Mouse (Mus musculus) hindbrain, embryonic 11.5 days (tissue): ENCODE results near the gene Fthl17e. TPM values are rescaled to one million over a fixed set of nuclear protein-coding genes. Genes with fewer than 3 reads are reported as not detected.
"Not testable (repeated sequence)": the region's sequence is repeated elsewhere in the genome, so short reads cannot be mapped to it uniquely, and the experiment has no call there.

ENCODE experiments used
- ATAC-seq: fragments of 200-750 bp; cut with Nextera tagmentation; 2 replicates; pipeline ENCODE4 v1.8.0; 2017; ENCODE audit warnings: mild to moderate bottlenecking, moderate TSS enrichment, moderate library complexity; ENCODE audit not compliant: low FRiP score
- DNase-seq: peaks from one replicate; pipeline ENCODE4 v3.0.0-alpha.2; 2015; ENCODE audit warnings: low spot score
- H3K27ac ChIP-seq: fragments of 300-500 bp; sonication (generic); 2 replicates; pipeline ENCODE4 v1.5.1; 2014; ENCODE audit warnings: mild to moderate bottlenecking, low read depth, low read length
- H3K27me3 ChIP-seq: fragments of 300-500 bp; sonication (generic); 2 replicates; pipeline ENCODE4 v1.6.1; 2014; ENCODE audit warnings: mild to moderate bottlenecking, low read length, moderate library complexity, mixed read lengths; ENCODE audit not compliant: control insufficient read depth, insufficient read depth
- H3K36me3 ChIP-seq: fragments of 300-500 bp; sonication (generic); 2 replicates; pipeline ENCODE4 v1.6.1; 2014; ENCODE audit warnings: mild to moderate bottlenecking, low read length, moderate library complexity, mixed read lengths; ENCODE audit not compliant: control insufficient read depth, insufficient read depth
- H3K4me1 ChIP-seq: fragments of 300-500 bp; sonication (generic); replicated peaks from 2 replicates; pipeline ENCODE4 v1.6.1; 2014; ENCODE audit warnings: low read length, mixed read lengths; ENCODE audit not compliant: control insufficient read depth, insufficient read depth
- H3K4me2 ChIP-seq: fragments of 300-500 bp; sonication (generic); replicated peaks from 2 replicates; pipeline ENCODE4 v1.6.1; 2014; ENCODE audit warnings: mild to moderate bottlenecking, low read depth, low read length
- H3K4me3 ChIP-seq: fragments of 300-500 bp; sonication (generic); 2 replicates; pipeline ENCODE4 v1.5.1; 2014; ENCODE audit warnings: low read depth, low read length
- H3K9ac ChIP-seq: fragments of 300-500 bp; sonication (generic); 2 replicates; pipeline ENCODE4 v1.6.1; 2014; ENCODE audit warnings: low read depth, low read length
- H3K9me3 ChIP-seq: fragments of 300-500 bp; sonication (generic); 2 replicates; pipeline ENCODE4 v1.6.1; 2016; ENCODE audit warnings: low read length; ENCODE audit not compliant: control insufficient read depth
- WGBS: fragments of 180-500 bp; shearing (Covaris S2); extraction: QIAGEN DNeasy Blood & Tissue Kit; methylation state at CpG from one replicate; pipeline ENCODE4 v1.1.7; 2014; 5-methylcytosine and 5-hydroxymethylcytosine counted together
- polyA plus RNA-seq: library from polyadenylated mRNA; unstranded; fragments of >200 nt; fragmentation: Nextera tagmentation; extraction: Ambion mirVana; gene quantifications from 2 replicates; pipeline ENCODE4 v1.2.1, GENCODE M21; 2014

The Fthl17e gene
- not detected in 2 replicates for polyA plus RNA-seq

DNA sequence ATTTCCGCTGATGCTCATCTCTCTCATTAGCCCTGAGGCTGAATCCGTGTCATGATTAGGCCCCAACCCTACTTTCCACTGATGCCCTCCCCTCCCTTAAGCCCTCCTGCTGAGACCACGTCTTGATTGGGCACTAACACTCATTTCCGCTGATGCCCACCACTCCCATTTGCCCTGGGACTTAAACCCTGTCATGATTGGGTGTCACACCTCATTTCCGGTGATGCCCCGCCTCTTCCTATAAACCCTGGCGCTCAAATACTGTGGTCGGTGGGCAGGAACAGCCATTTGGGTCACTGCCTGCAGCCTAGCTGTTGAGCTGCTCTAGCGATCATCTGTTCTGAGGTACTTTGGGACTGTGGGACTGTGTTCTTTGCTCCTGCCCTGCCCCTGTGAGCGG, at the start of gene Fthl17e:
Gene Fthl17e (plus strand): TSS at position 301 of the 400 bp plus-strand sequence.
- not testable (repeated sequence) for H3K4me1 ChIP-seq, H3K27me3 ChIP-seq, H3K4me2 ChIP-seq, H3K9ac ChIP-seq, H3K9me3 ChIP-seq, H3K27ac ChIP-seq, ATAC-seq, DNase-seq, H3K36me3 ChIP-seq, H3K4me3 ChIP-seq
- no CpG with 5 or more reads among the region's 10 CpGs for WGBS

- H3K9me3 ChIP-seq, H3K4me1 ChIP-seq, H3K36me3 ChIP-seq, H3K4me2 ChIP-seq, H3K27me3 ChIP-seq, H3K9ac ChIP-seq, ATAC-seq, H3K4me3 ChIP-seq, DNase-seq, H3K27ac ChIP-seq: not testable (repeated sequence)
- no CpG with 5 or more reads among the region's 9 CpGs for WGBS
Observed at GRCm38 (mm10) chrX:8986655-8987054, 46.6 kb upstream of the Fthl17e start, which contains the start of gene Fthl17d. Gene Fthl17d, minus strand, starts transcription at chrX:8986755.

GRCm38 (mm10) chrX:9016079-9016478, 17.2 kb upstream of the Fthl17e start:
- Histone ChIP-seq H3K36me3 (no peaks in the 10 kb centered on the region), H3K9me3 (no peaks in the 10 kb centered on the region), H3K4me3 (no peak overlapping the region), H3K4me1 (no peaks in the 10 kb centered on the region), H3K4me2 (no peak overlapping the region), H3K9ac (no peak overlapping the region), H3K27ac (no peak overlapping the region), H3K27me3 (no peaks in the 10 kb centered on the region)
- ATAC-seq, result no peak
- no peak for DNase-seq
- WGBS, result 29% methylated on average over 1 of the region's 1 CpGs

GRCm38 (mm10) chrX:9019481-9019880, 13.8 kb upstream of the Fthl17e start:
- ATAC-seq (no peak), DNase-seq (no peak)
- H3K4me2 ChIP-seq, result no peak overlapping the region
- H3K9me3 ChIP-seq, result no peaks in the 10 kb centered on the region
- H3K9ac ChIP-seq, result no peak overlapping the region
- no peak overlapping the region for H3K27ac ChIP-seq
- no peak overlapping the region for H3K4me3 ChIP-seq
- WGBS, result 60% methylated on average over 9 of the region's 10 CpGs
- no peaks in the 10 kb centered on the region for H3K36me3 ChIP-seq
- H3K4me1 ChIP-seq, result no peaks in the 10 kb centered on the region
- no peaks in the 10 kb centered on the region for H3K27me3 ChIP-seq

DNA sequence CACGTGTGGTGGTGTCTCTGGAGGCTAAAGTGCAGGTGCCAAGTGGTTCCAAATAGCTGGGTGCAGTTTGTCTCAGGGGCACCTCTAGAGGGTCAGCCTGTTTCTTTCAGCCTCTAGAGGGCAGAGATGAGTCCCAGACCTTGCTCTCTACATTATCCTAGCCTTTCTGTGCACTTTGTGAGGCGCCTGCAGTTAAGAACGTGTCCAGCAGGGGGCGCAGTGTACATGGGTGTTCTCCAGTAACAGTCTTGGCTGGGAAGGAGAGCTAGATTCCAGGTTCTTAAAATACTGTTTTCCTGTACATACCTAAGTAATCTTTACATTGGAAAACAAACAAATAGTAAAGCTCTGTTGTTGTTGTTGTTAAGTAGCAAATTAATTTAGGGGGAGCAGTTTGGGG, 8.3 kb downstream of the Fthl17e start:
- not testable (repeated sequence) for H3K4me3 ChIP-seq, DNase-seq, H3K9ac ChIP-seq, H3K4me1 ChIP-seq, H3K36me3 ChIP-seq, H3K9me3 ChIP-seq, H3K27me3 ChIP-seq, H3K4me2 ChIP-seq, H3K27ac ChIP-seq, ATAC-seq
- WGBS, result 38% methylated on average over 3 of the region's 4 CpGs

- not testable (repeated sequence) for H3K4me1 ChIP-seq, H3K4me2 ChIP-seq, H3K9ac ChIP-seq, ATAC-seq, DNase-seq, H3K36me3 ChIP-seq, H3K27me3 ChIP-seq, H3K27ac ChIP-seq, H3K4me3 ChIP-seq, H3K9me3 ChIP-seq
- WGBS, result 33% methylated on average over 6 of the region's 9 CpGs
Observed at GRCm38 (mm10) chrX:9060952-9061351, 27.7 kb downstream of the Fthl17e start.

- no peak overlapping the region for H3K9ac ChIP-seq
- H3K4me1 ChIP-seq, result no peaks in the 10 kb centered on the region
- no peak for DNase-seq
- no peak for ATAC-seq
- H3K27ac ChIP-seq, result no peak overlapping the region
- H3K36me3 ChIP-seq, result no peaks in the 10 kb centered on the region
- H3K4me3 ChIP-seq, result no peak overlapping the region
- no peak overlapping the region for H3K4me2 ChIP-seq
- WGBS, result 89% methylated on average over 4 of the region's 4 CpGs
- no peaks in the 10 kb centered on the region for H3K27me3 ChIP-seq
- no peaks in the 10 kb centered on the region for H3K9me3 ChIP-seq
Observed at GRCm38 (mm10) chrX:9062101-9062500, 28.8 kb downstream of the Fthl17e start.

DNA sequence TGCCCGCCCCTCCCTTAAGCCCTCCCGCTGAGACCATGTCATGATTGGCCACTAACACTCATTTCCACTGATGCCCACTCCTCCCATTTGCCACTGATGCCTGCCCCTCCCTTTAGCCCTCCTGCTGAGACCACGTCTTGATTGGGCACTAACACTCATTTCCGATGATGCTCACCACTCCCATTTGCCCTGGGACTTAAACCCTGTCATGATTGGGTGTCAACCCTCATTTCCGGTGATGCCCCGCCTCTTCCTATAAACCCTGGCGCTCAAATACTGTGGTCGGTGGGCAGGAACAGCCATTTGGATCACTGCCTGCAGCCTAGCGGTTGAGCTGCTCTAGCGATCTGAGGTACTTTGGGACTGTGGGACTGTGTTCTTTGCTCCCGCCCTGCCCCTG, 29.4 kb downstream of the Fthl17e start, which contains the start of gene Fthl17f:
Gene Fthl17f (plus strand): TSS at position 301 of the 400 bp plus-strand sequence.
- not testable (repeated sequence) for H3K36me3 ChIP-seq, H3K9me3 ChIP-seq, ATAC-seq, H3K9ac ChIP-seq, H3K4me3 ChIP-seq, H3K4me1 ChIP-seq, DNase-seq, H3K4me2 ChIP-seq, H3K27ac ChIP-seq, H3K27me3 ChIP-seq
- 94% methylated on average over 10 of the region's 11 CpGs for WGBS

- not testable (repeated sequence) for H3K9ac ChIP-seq, H3K4me1 ChIP-seq, H3K9me3 ChIP-seq, H3K27ac ChIP-seq, H3K4me3 ChIP-seq, H3K36me3 ChIP-seq, H3K27me3 ChIP-seq, H3K4me2 ChIP-seq, ATAC-seq
- WGBS, result 16% methylated on average over 6 of the region's 10 CpGs
- DNase-seq, result peak; percentile 27
Observed at GRCm38 (mm10) chrX:9077699-9078098, 44.4 kb downstream of the Fthl17e start.
